Mouse (Mus musculus): Measurements from ENCODE around the gene Rbp4.

Rbp4 gene

DNA sequence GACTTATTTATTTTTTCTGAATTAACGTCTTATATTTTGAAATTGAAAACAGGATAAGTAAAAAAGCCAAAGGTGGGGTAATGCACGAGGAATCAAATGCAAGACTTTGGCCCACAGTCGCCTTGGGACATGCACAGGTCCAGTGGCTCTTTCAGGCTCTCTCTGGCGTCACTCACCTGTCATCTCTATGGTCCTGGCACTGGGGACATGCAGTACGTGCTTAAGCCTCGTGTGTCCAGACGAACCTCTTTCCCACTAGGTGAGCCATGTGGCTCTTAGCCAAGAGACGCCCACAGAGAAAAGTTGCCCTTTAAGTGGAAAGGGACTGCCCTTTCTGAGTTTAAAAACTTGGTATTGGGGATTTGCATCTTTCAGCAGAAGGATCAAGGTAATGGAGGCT, 35.7 kb downstream of the Rbp4 start:
- no peak for DNase-seq (ENCODE audit: low read depth, low spot score)

DNA sequence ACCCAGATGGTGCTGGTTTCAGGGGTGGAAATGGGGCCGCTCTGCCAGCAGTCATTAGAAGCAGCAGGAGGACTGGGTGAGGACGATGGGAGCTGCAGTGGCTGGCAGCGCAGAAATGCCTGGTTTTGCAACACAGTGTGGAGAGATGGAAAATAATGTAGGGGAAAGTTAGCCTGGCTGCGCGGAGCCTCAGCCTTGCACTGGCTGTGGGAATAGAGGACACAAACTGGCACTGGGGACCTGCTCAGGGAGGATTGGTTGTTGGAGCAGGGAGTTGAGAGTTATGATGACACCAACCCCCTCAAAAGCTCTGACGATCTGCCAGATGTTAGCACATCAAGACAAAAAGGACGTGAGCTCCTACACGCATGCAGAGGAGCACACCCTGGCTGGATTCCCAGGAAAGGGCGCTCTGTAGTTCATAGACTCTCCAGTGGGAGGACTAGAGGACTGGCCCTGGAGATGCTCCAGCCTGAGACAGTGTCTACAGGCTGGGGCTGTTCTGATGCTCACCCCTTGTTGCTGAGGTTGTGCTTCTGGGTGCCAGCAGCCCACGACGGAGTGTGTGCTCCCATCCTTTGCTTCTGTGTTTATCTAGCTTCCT, 38.0 kb downstream of the Rbp4 start:
- peak; percentile 75 for DNase-seq (ENCODE audit: low read depth, low spot score)

DNA sequence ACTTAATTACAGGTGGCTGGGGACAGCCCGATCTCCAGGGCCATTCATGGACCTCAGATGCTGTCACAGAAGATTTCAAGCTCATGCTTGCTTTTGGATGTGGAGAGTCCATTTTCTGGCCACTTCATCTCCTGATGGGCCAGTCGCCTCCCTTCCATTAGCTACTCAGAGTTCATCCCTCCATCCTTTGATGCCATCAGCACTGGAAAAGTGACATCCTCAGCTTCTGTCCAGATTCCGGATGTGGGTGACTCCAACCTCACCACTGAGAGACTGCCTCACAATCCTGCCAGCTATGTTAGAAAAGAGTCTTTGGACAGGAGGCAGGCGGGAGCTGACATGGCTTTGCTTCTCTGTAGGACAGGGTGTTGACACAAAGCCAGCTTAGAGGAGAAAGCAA, 39.2 kb downstream of the Rbp4 start:
- DNase-seq (ENCODE audit: low read depth, low spot score): no peak

DNA sequence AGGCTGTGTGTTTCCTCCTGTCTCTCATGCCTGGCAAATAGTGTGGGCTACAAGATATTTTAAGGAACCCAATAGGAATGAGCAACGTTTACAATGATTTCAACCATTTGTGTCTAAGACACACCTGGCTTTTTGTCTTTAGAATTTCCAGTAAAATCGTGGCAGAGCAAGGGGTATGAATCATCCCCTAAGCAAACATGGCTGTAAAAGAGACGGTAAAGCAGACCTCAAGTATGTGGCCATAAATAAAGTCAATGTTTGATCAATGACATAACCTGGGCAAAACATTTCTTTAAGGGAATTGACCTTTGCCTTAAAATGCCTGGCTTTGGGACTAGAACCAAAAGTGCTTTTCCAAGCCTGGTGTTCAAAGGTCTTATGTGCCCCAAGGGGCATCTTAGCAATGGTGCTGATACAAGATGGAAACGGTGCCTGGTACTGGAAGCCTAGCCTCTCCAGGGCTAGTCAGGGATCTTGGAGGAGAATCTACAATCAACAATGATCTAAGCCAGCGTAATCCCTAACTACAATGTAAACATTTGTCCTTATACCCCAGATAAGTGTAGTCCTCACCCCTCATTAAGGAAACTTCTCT, 42.1 kb downstream of the Rbp4 start:
- no peak for DNase-seq (ENCODE audit: low read depth, low spot score)

DNA sequence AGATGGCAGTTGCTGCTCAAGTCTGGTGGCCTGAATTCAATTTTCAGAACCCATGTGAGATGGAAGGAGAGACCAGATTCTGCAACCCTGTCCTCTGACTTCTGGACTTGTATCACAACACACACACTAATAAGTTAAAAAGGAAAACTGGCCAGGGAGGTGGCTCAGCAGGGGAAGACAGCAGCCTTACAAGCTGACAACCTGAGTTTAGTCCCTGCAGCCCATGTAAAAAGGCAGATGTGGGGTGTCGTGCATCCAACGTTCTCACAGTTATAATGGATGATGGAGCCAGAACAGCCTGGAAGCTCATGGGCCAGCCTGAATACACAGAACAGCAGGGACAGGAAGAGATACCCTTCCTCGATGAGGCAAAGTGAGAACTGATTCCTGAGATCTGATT, 43.7 kb downstream of the Rbp4 start:
- DNase-seq (ENCODE audit: low read depth, low spot score): no peak

DNA sequence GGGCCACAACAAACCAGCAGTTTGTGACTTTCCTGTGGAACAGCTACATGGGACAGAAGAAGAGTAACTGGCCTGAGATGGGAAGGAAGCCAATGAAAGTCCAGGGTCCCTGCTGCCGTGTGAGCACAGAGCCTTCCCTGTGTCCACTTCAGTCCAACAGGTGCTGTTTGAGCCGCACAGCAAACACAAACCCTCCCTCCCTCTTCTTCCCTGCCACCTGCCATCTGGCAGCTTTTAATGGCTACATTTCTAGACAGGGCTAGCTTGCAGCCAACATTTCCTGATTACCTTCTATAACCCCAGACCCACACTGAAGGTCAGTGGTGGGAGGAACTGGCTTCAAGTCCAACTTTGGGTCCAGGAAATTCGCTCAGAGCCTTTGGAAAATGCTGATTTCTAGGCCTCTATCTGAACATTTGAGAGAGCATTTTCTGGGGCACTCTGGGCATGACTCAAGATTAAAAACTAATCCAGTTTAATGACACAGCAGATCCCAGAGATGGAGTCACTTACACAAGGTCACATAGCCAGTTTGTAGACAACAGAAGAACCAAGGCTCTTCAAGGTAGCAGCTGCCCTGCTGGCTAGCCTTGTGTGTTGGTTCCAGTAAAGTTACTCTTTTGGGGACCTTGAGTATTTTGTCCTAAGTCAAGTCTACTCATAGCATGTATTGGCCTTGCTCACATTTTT, 47.1 kb downstream of the Rbp4 start:
- DNase-seq (ENCODE audit: low read depth, low spot score): no peak

DNA sequence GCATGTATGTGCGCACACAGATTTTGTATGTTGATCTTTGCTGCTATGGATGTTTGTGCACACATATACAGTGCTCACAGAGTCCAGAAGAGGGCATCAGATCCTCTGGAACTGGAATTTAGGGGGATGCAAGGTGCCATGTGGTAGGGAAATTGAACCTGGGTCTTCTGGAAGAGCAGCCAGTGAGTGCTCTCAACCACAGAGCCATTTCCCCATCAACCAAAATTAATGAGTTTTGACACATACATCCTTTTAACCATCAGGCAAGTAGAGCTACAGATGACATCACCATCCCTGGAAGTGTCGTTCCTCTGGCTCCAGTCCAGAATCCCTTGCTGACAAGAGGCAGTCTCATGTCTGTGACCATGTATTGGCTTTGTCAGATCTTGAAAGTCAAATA, 48.8 kb downstream of the Rbp4 start:
- peak; percentile 44 for DNase-seq (ENCODE audit: low read depth, low spot score)

DNA sequence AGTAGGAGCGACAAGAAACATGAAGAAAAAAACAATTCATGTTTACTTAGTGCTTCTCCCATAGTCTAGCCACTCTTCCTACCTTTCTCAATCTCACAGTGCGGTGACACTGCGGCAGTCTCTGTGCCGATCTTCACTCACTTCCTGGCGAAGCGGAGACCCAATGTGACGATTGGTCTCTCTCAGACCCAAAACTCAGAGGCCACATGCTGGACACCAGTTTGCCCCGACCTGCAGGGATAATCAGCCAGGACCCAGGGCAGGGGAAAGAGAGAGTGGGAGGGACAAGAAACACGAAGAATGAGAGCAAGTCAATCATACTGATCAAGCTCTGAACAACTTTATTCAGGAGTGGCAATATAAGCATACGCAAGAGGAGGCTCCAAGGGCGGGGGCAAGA, 50.0 kb downstream of the Rbp4 start:
- no peak for DNase-seq (ENCODE audit: low read depth, low spot score)

DNA sequence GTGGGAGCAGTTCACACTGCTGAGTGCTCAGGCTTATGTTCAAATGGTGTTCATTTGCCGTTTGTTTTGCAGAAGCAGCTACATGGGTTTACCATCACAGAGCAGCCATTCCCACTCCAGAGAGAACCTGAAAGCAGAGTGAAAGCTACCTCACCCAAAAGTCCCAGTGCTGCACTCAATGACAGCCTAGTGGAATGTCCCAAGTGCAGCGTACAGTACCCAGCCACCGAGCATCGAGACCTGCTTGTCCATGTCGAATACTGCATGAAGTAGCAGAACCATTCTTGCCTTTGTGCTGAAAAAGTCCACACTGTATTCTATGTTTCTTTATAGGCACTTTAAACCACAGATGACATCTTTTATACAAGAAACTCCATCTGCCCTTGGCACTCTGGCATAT, 51.9 kb downstream of the Rbp4 start:
- no peak for DNase-seq (ENCODE audit: low read depth, low spot score)

All from 3T3-L1 (cell line).